Mouse (Mus musculus) liver, embryonic 14.5 days (tissue): ENCODE measurements at regions not wholly inside any gene's neighbourhood (a gene's known extent, or its start where the extent isn't known, plus 50 kb on each side); places are given as distances from the start of the nearest gene placed in this dataset.

Source experiments
- CTCF ChIP-seq: IDR thresholded peaks from 2 replicates; pipeline ENCODE4 v1.5.1; 2016; ENCODE audit warnings: antibody characterized with exemption, low read depth, control low read depth
- EP300 ChIP-seq: IDR thresholded peaks from 2 replicates; pipeline ENCODE4 v1.6.1; 2016; ENCODE audit warnings: antibody characterized with exemption, low read depth

GRCm38 (mm10) chr12:106139927-106140326 is 129.9 kb downstream of the Vrk1 start:
- TF ChIP-seq CTCF, result no peak
- no peak for TF ChIP-seq EP300
